Mouse (Mus musculus) forebrain, postnatal 0 days (tissue): ENCODE data around the gene Mdc1. TPM values are rescaled to one million over a fixed set of nuclear protein-coding genes. Genes with fewer than 3 reads are reported as not detected.

ENCODE experiments used
- ATAC-seq: fragments of 200-750 bp; cut with Nextera tagmentation; 2 replicates; pipeline ENCODE4 v1.8.0; 2017; ENCODE audit warnings: mild to moderate bottlenecking, moderate library complexity
- DNase-seq: peaks from one replicate; pipeline ENCODE4 v3.0.0-alpha.2; 2015
- H3K27ac ChIP-seq: fragments of 300-500 bp; sonication (generic); 2 replicates; pipeline ENCODE4 v1.5.1; 2014; ENCODE audit warnings: low read depth, mild to moderate bottlenecking, antibody characterized with exemption, low read length, moderate library complexity, mixed read lengths
- H3K27me3 ChIP-seq: fragments of 300-500 bp; sonication (generic); 2 replicates; pipeline ENCODE4 v1.6.1; 2014; ENCODE audit warnings: mild to moderate bottlenecking, low read length, mixed read lengths; ENCODE audit not compliant: insufficient read depth
- H3K36me3 ChIP-seq: fragments of 300-500 bp; sonication (generic); 2 replicates; pipeline ENCODE4 v1.6.1; 2014; ENCODE audit warnings: mild to moderate bottlenecking, moderate library complexity; ENCODE audit not compliant: insufficient read depth
- H3K4me1 ChIP-seq: fragments of 300-500 bp; sonication (generic); 2 replicates; pipeline ENCODE4 v1.6.1; 2014; ENCODE audit warnings: antibody characterized with exemption; ENCODE audit not compliant: insufficient read depth
- H3K4me2 ChIP-seq: fragments of 300-500 bp; sonication (generic); 2 replicates; pipeline ENCODE4 v1.6.1; 2014; ENCODE audit warnings: low read depth, mild to moderate bottlenecking, moderate library complexity
- H3K4me3 ChIP-seq: fragments of 300-500 bp; sonication (generic); 2 replicates; pipeline ENCODE4 v1.5.1; 2014; ENCODE audit warnings: low read depth, low read length, mixed read lengths
- H3K9ac ChIP-seq: fragments of 300-500 bp; sonication (generic); 2 replicates; pipeline ENCODE4 v1.6.1; 2014; ENCODE audit warnings: mild to moderate bottlenecking
- H3K9me3 ChIP-seq: fragments of 300-500 bp; sonication (generic); 2 replicates; pipeline ENCODE4 v1.6.1; 2016; ENCODE audit warnings: low read length
- CTCF ChIP-seq: sonication (generic); IDR thresholded peaks from 2 replicates; pipeline ENCODE4 v1.5.1; 2016; ENCODE audit warnings: antibody characterized with exemption, control low read depth, low read depth
- WGBS: fragments of 180-500 bp; shearing (Covaris S2); extraction: QIAGEN DNeasy Blood & Tissue Kit; methylation state at CpG from one replicate; pipeline ENCODE4 v1.1.7; 2014; 5-methylcytosine and 5-hydroxymethylcytosine counted together
- polyA plus RNA-seq: library from polyadenylated mRNA; unstranded; fragments of >200 nt; fragmentation: Nextera tagmentation; extraction: Ambion mirVana; gene quantifications from 2 replicates; pipeline ENCODE4 v1.2.1, GENCODE M21; 2015
- total RNA-seq: library from RNA; depleted of rRNA; stranded (reverse); fragments of >200 nt; gene quantifications from 2 replicates; pipeline ENCODE4 v1.2.3, GENCODE M21; 2014

Mdc1 gene
- total and polyA plus RNA-seq, 2 experiments from 2014 or later, result 4.4 to 20.4 TPM

- Histone ChIP-seq H3K4me2 (peak within 1 kb of the TSS; percentile 56), H3K27ac (peak within 1 kb of the TSS; percentile 83), H3K9ac (peak within 1 kb of the TSS; percentile 61), H3K36me3 (no peaks in the 10 kb centered on the region), H3K4me1 (peaks cover 29% of the 10 kb centered on the region), H3K27me3 (no peaks in the 10 kb centered on the region), H3K9me3 (no peaks in the 10 kb centered on the region), H3K4me3 (peak within 1 kb of the TSS; percentile 70)
- no peak for TF ChIP-seq CTCF
- DNase-seq (peak; percentile 80), ATAC-seq (peak; percentile 36)
- under 1% methylated on average over 43 of the region's 48 CpGs for WGBS
Measured at GRCm38 (mm10) chr17:35865481-35866280, 24.4 kb downstream of the Mdc1 start, which contains the start of gene Ppp1r18. Ppp1r18 (plus strand) TSS chr17:35865593.

GRCm38 (mm10) chr17:35866281-35866831 is 25.0 kb downstream of the Mdc1 start:
- H3K4me1 ChIP-seq, result peaks cover 27% of the 10 kb centered on the region
- WGBS, result under 1% methylated on average over 37 of the region's 38 CpGs
- DNase-seq, result no peak

GRCm38 (mm10) chr17:35866911-35867890 is 25.9 kb downstream of the Mdc1 start:
- Histone ChIP-seq H3K27me3 (no peaks in the 10 kb centered on the region), H3K36me3 (no peaks in the 10 kb centered on the region), H3K9me3 (no peaks in the 10 kb centered on the region), H3K27ac (peak overlapping the region; percentile 83), H3K9ac (peak overlapping the region; percentile 61), H3K4me1 (peaks cover 24% of the 10 kb centered on the region), H3K4me3 (peak overlapping the region; percentile 70), H3K4me2 (peak overlapping the region; percentile 56)
- 8% methylated on average over 26 of the region's 26 CpGs for WGBS
- TF ChIP-seq CTCF, result 0 out of 2 replicates have a peak, but pooled peaks have one; percentile 1
- DNase-seq (no peak), ATAC-seq (no peak)

More at GRCm38 (mm10) chr17:35866281-35866831, 25.0 kb downstream of the Mdc1 start:
- Histone ChIP-seq H3K27me3 (no peaks in the 10 kb centered on the region), H3K9ac (peak overlapping the region; percentile 61), H3K4me3 (peak overlapping the region; percentile 70), H3K9me3 (no peaks in the 10 kb centered on the region), H3K4me2 (peak overlapping the region; percentile 56), H3K36me3 (no peaks in the 10 kb centered on the region), H3K27ac (peak overlapping the region; percentile 83)
- no peak for TF ChIP-seq CTCF
- ATAC-seq, result peak; percentile 32

GRCm38 (mm10) chr17:35868165-35868820 is 27.0 kb downstream of the Mdc1 start:
- H3K9ac ChIP-seq, result peak overlapping the region; percentile 50
- H3K9me3 ChIP-seq, result no peaks in the 10 kb centered on the region
- H3K27me3 ChIP-seq, result no peaks in the 10 kb centered on the region
- DNase-seq, result no peak
- H3K27ac ChIP-seq, result peak overlapping the region; percentile 24
- no peaks in the 10 kb centered on the region for H3K36me3 ChIP-seq
- peaks cover 24% of the 10 kb centered on the region for H3K4me1 ChIP-seq
- H3K4me2 ChIP-seq, result peak overlapping the region; percentile 56
- peak; percentile 18; the same call in 1 of the 2 replicates for TF ChIP-seq CTCF
- H3K4me3 ChIP-seq, result peak overlapping the region; percentile 70
- ATAC-seq, result no peak
- 29% methylated on average over 17 of the region's 17 CpGs for WGBS

- no peak for ATAC-seq
- Histone ChIP-seq H3K9me3 (no peaks in the 10 kb centered on the region), H3K4me2 (peak overlapping the region; percentile 56), H3K4me1 (peaks cover 24% of the 10 kb centered on the region), H3K36me3 (no peaks in the 10 kb centered on the region), H3K27ac (peak overlapping the region; percentile 54; the same call in 1 of the 2 replicates), H3K9ac (peak overlapping the region; percentile 50), H3K27me3 (no peaks in the 10 kb centered on the region), H3K4me3 (peak overlapping the region; percentile 70)
- DNase-seq, result no peak
- TF ChIP-seq CTCF, result no peak
- 3% methylated on average over 7 of the region's 7 CpGs for WGBS
Measured at GRCm38 (mm10) chr17:35868961-35869345, 27.6 kb downstream of the Mdc1 start.
